Mouse (Mus musculus): ENCODE measurements around the gene Rhox8. TPM values are rescaled to one million over a fixed set of nuclear protein-coding genes. Genes with fewer than 3 reads are reported as not detected.
"Not testable (repeated sequence)": the region's sequence is repeated elsewhere in the genome, so short reads cannot be mapped to it uniquely, and the experiment has no call there.

Gene Rhox8
- total RNA-seq (2021): not detected
- long read RNA-seq, experiment 1: 0 reads
- long read RNA-seq, experiment 2: 0 reads

DNA sequence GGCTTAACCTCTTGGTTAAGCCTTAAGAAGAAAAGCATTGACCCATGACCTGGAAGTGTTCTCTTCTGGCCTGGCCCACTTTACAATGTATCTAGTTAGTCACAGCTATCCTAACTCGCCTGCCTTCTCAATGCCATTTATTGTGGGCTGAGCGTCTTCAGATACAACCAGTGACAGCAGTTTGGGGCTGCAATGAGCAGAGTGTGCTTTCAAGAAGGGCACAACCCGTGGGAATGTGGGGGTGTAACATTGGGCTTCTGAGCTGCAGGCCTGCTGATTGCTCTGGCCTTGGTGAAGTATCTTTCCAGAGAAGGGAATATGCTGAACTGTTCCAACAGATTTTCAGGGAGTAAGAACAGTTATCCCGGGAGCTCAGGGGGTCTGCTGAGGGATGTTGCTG, at the start of gene Rhox8:
Gene Rhox8 (minus strand): TSS at position 101 of the 400 bp plus-strand sequence.
- DNase-seq: no peak
- no peak for TF ChIP-seq CTCF (IDR thresholded peaks at IDR 0.05)
- Histone ChIP-seq H3K4me3 (no peak within 1 kb of the TSS), H3K27ac (no peak within 1 kb of the TSS)
- intact Hi-C loops (cut with DNase I): no loop called here

- no peak for DNase-seq
- Histone ChIP-seq H3K4me3 (no peak overlapping the region), H3K27ac (no peak overlapping the region)
- intact Hi-C loops (cut with DNase I): no loop called here
- peak; percentile 43 for TF ChIP-seq CTCF (IDR thresholded peaks at IDR 0.05)
These were observed 37.6 kb upstream of the Rhox8 start for GRCm38 (mm10) chrX:37916311-37916710.

GRCm38 (mm10) chrX:37908581-37908980, 29.8 kb upstream of the Rhox8 start:
- Histone ChIP-seq H3K27ac (no peak overlapping the region), H3K4me3 (no peak overlapping the region)
- TF ChIP-seq CTCF (IDR thresholded peaks at IDR 0.05): peak; percentile 23; the same call in 1 of the 2 replicates
- DNase-seq: no peak
- intact Hi-C loops (cut with DNase I): no loop called here

DNA sequence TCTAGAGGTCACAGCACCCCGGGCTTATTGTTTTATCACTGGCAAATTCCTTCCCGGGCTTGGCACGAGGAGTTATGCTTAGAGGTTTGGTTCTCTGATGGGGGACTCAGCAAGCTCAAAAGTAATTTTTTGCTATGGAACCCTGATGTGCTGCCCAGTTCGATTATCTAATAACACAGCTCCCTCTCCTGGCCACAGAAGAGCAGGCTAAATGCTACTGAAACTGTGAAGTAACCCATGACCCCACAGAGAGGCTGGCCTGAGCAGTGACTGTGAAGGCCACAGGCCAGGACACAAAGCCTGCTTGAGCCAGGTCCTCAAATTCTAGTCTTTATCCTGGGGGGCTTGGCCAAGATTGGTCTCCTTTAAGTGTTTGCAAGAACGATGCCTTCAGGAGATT, 25.0 kb upstream of the Rhox8 start:
- DNase-seq: no peak
- Histone ChIP-seq H3K27ac (no peak overlapping the region), H3K4me3 (no peak overlapping the region)
- TF ChIP-seq CTCF (IDR thresholded peaks at IDR 0.05): peak; percentile 22; the same call in 1 of the 2 replicates
- intact Hi-C loops (cut with DNase I): no loop called here

DNA sequence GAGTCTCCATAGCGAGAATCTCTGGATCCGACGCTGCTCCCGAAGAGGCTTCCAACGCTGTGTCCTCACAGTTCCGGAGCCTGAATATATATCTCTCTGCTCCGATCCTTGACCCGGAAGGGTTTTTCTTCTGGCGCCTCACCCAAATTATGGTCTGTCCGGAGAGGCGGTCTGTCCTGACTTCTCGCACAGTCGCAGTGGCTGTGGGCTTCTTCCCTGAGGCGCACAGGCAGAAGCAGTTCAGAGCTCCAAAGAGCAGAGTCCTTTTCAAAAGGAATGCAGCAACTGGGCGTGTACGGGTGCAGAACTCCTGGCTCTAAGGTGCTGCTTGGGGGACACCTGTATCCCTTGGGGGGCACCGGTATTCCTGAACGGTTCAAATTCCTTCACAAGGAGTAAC, 22.9 kb upstream of the Rhox8 start, which contains the start of gene Rhox9:
Gene Rhox9 (minus strand): TSS at position 101 of the 400 bp plus-strand sequence.
- DNase-seq; intact Hi-C loops (cut with DNase I); H3K4me3 ChIP-seq; H3K27ac ChIP-seq: not testable (repeated sequence)

- intact Hi-C loops (cut with DNase I); H3K4me3 ChIP-seq; H3K27ac ChIP-seq; DNase-seq: not testable (repeated sequence)
These were observed 18.4 kb upstream of the Rhox8 start, which contains the start of gene Rhox7b for GRCm38 (mm10) chrX:37897132-37897531. Gene Rhox7b, minus strand, starts transcription at chrX:37897232.

GRCm38 (mm10) chrX:37871641-37872040, 7.1 kb downstream of the Rhox8 start:
- intact Hi-C loops (cut with DNase I): no loop called here
- H3K4me3 ChIP-seq: no peak overlapping the region
- H3K27ac ChIP-seq: no peak overlapping the region
- no peak for DNase-seq
- TF ChIP-seq CTCF (IDR thresholded peaks at IDR 0.05): no peak

DNA sequence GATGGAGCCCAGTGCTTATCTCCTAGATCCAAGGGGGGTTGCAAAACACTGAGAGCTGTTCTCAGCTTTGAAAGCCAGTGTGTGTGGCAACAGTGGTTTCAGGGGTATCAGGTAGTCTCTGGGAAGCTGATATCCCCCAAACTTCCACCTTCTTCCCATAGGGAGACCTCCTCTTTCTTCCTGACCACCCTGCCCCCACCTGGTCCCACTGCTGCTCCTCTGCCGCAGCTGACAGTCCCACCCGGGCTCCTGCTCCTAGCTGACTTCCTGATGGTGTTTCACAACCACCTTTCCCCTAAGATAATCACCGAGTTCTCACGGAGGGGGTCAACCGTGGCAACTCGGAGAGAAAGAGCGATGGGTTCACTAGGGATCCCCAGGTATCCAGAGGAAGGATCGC, 47.4 kb downstream of the Rhox8 start, which contains the start of gene Rhox7a:
Gene Rhox7a (plus strand): TSS at position 301 of the 400 bp plus-strand sequence.
- H3K4me3 ChIP-seq; intact Hi-C loops (cut with DNase I); DNase-seq; H3K27ac ChIP-seq: not testable (repeated sequence)

GRCm38 (mm10) chrX:37826610-37827009, 52.1 kb downstream of the Rhox8 start, which contains the start of gene Rhox6:
Gene Rhox6, plus strand, starts transcription at chrX:37826910.
- H3K27ac ChIP-seq; intact Hi-C loops (cut with DNase I); DNase-seq; H3K4me3 ChIP-seq: not testable (repeated sequence)

Other genes with a start within 250 kb of the Rhox8 start
- not detected for gene Rhox2g, start 235.5 kb downstream of the Rhox8 start, total RNA-seq (2021)
- not detected for gene Rhox4g, start 227.6 kb downstream of the Rhox8 start, total RNA-seq (2021)
- gene Rhox3h, start 210.2 kb downstream of the Rhox8 start, total RNA-seq (2021): not detected
- gene Rhox2h, start 205.7 kb downstream of the Rhox8 start, total RNA-seq (2021): not detected
- gene Rhox5, start 74.1 kb downstream of the Rhox8 start, total RNA-seq (2021): not detected
- gene Rhox6, start 52.0 kb downstream of the Rhox8 start, total RNA-seq (2021): not detected
- gene Rhox7a, start 47.3 kb downstream of the Rhox8 start, total RNA-seq (2021): not detected
- gene Rhox7b, start 18.3 kb upstream of the Rhox8 start, total RNA-seq (2021): not detected
- not detected for gene Rhox9, start 22.8 kb upstream of the Rhox8 start, total RNA-seq (2021)
- gene Btg1-ps1, start 139.9 kb upstream of the Rhox8 start, total RNA-seq (2021): not detected
- not detected for gene Btg1-ps2, start 164.2 kb upstream of the Rhox8 start, total RNA-seq (2021)
- gene Rhox10, start 187.5 kb upstream of the Rhox8 start, total RNA-seq (2021): not detected
- gene Rhox11, start 206.2 kb upstream of the Rhox8 start, total RNA-seq (2021): not detected
- not detected for gene Rhox12, start 232.0 kb upstream of the Rhox8 start, total RNA-seq (2021)
- gene Rhox13, start 242.3 kb upstream of the Rhox8 start, total RNA-seq (2021): not detected